Mouse (Mus musculus) cortical plate, adult 2 months (tissue): Measurements from ENCODE around the gene Aig1. TPM values are rescaled to one million over a fixed set of nuclear protein-coding genes. Genes with fewer than 3 reads are reported as not detected.

ENCODE experiments used
- H3K27ac ChIP-seq: fragments of 200-500 bp; 2 replicates; pipeline ENCODE4 v1.5.1; 2012; ENCODE audit warnings: low read length, control low read depth, inconsistent platforms; ENCODE audit not compliant: insufficient read depth
- H3K4me1 ChIP-seq: fragments of 200-500 bp; 2 replicates; pipeline ENCODE4 v1.6.1; 2011; ENCODE audit warnings: low read length; ENCODE audit not compliant: control insufficient read depth, insufficient read depth
- H3K4me3 ChIP-seq: fragments of 200-500 bp; 2 replicates; pipeline ENCODE4 v1.5.1; 2011; ENCODE audit warnings: mild to moderate bottlenecking, low read length, control low read depth; ENCODE audit not compliant: insufficient read depth
- CTCF ChIP-seq: fragments of 200-500 bp; IDR thresholded peaks from 2 replicates; pipeline ENCODE4 v1.5.1; 2011; ENCODE audit warnings: mild to moderate bottlenecking, control low read depth, low read length; ENCODE audit not compliant: insufficient read depth; ENCODE audit errors: extremely low read depth
- POLR2A ChIP-seq: fragments of 200-500 bp; IDR thresholded peaks from 2 replicates; pipeline ENCODE4 v1.6.1; 2011; ENCODE audit warnings: mild to moderate bottlenecking, low read length, control low read depth; ENCODE audit not compliant: insufficient read depth; ENCODE audit errors: extremely low read depth
- polyA plus RNA-seq: library from polyadenylated mRNA; depleted of rRNA; stranded (reverse); fragments of >200 nt; gene quantifications from 2 replicates; pipeline ENCODE4 v1.2.3, GENCODE M21; 2012

Aig1 gene
- polyA plus RNA-seq, 1 experiment, result 69.4 TPM

DNA sequence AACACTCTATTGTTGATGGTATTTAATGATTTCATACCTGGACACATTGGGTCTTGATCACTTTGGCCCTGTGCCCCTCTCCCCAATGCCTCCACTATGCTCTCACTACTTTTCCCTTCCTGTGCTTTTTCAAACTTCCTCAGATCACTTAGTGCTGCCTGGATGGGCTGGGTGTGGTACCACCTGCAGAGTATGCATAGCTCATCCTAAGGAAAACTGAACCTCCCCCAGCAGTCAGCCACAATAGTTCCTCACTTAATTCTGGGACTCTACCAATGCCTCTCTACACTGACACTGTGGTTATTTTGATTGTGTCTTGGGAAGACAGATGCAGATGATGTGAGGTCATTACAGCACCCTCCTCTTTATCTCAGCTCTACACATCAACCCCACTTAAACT is 99.9 kb downstream of the Aig1 start:
- no peak for TF ChIP-seq POLR2A
- TF ChIP-seq CTCF, result no peak
- Histone ChIP-seq H3K27ac (no peak overlapping the region), H3K4me1 (no peaks in the 10 kb centered on the region), H3K4me3 (no peak overlapping the region)

DNA sequence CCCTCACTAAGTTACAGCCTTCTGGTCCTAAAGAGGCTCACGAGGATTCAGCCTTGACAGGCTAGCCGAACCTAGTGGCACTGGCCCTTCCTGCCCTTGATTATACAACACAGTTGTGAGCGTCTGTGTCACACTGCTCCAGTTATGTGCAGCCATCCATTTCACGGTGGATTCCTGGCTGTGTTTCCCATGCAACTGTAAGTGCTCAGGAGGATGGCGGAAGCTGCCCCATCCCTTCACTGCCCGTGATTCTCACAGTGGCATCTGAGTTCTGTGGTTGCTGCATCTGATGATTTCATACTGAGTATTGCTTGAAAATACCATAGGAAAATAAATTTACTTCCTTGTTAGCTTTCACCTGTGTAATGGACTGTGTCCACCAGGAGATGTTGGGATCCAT is 101.7 kb downstream of the Aig1 start:
- Histone ChIP-seq H3K4me1 (no peaks in the 10 kb centered on the region), H3K4me3 (no peak overlapping the region), H3K27ac (no peak overlapping the region)
- no peak for TF ChIP-seq CTCF

DNA sequence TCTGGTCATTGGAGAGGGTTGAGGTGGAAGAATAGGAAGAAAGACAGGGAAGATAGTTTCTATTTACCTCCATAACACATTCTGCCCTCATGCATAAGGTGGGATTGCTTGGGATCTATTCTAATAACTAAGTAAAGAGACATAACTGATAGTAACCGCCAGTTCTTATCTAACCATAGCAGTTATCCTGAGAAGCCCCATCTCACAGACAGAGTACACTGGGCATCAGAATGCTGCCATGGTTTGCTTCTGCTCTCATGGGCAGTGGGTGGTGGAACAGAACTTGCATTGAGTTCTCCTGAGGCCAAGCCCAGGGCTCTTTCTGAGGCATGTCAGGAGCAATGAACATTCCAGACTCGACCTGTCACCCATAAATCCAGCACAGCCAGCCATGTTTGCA is 105.6 kb downstream of the Aig1 start:
- Histone ChIP-seq H3K4me3 (no peak overlapping the region), H3K4me1 (peaks cover 3% of the 10 kb centered on the region; the same call in 1 of the 2 replicates), H3K27ac (no peak overlapping the region)
- TF ChIP-seq CTCF (no peak), POLR2A (no peak)

DNA sequence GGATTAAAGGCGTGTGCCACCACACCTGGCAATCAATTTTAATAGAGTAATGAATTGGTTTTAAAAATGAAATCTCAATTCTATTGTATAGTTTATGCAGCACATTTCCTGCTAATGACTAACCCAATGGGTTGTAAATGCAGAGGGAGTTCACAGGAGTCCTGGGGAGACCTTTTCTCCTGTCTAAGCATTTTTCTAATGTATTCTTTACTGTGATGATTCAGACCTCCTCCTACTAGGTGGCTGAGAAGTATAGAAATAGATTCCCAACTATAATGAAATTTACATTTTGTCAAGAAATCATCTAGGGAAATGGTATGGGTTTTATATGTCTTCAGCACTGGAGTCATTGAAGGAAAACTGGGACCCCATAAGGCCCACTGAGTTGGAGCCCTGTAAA is 114.1 kb downstream of the Aig1 start:
- H3K4me3 ChIP-seq, result no peak overlapping the region
- H3K4me1 ChIP-seq, result peaks cover 7% of the 10 kb centered on the region
- no peak overlapping the region for H3K27ac ChIP-seq
- no peak for TF ChIP-seq CTCF
- no peak for TF ChIP-seq POLR2A

DNA sequence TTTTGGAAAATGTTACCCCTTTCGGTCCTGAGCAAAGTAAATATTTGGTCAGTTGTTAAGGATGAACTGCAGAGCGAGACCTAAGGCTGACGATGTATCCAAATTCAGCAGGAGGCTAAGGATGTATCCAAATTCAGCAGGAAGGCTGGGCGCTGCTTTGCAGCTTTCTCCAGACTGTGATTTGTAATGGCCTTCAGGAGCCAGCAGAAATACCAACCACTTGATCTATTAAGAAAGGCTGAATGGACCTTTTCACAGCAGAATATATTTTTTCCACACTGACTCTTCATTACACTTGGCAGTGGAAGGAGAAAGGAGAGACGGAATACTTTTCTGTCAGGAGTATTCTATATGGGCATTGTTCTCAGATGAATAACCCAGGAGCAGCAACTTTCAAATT is 115.0 kb downstream of the Aig1 start:
- no peak overlapping the region for H3K27ac ChIP-seq
- H3K4me1 ChIP-seq, result peaks cover 6% of the 10 kb centered on the region
- H3K4me3 ChIP-seq, result no peak overlapping the region
- TF ChIP-seq POLR2A (no peak), CTCF (no peak)

DNA sequence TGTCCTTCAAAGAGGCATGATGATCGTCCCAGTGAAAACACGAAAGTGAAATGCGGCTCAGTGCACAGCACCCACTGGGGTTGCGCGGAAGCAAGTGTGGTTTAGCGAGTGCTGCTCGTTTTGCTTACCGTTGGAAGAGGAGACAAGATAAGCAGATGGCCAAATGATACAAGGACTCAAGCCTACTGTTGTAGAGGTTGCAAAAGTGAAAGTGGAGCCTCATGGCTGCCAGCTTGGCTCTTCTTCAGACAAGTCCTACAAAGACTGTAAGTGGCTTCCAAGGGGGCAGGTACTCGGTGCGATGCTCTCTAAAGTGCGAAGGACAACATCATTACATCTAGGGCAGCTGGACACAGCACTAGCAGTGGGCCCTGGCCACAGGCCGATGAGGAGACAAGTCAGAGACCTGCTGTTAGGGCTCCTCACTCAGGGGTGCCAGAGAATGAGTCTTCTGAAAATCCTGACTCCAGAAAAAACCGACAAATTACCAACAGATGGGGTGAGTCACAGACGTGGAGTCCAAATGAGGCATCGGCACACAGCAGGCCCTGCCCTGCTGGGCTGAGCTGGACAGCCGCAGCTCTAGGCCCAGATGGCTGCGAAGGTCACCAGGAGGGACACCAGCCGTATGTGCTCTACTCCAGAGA is 129.2 kb downstream of the Aig1 start:
- no peak overlapping the region for H3K27ac ChIP-seq
- H3K4me1 ChIP-seq, result 0 out of 2 replicates have a peak, but pooled peaks cover 3% of the 10 kb centered on the region
- no peak overlapping the region for H3K4me3 ChIP-seq
- TF ChIP-seq POLR2A (no peak), CTCF (no peak)

DNA sequence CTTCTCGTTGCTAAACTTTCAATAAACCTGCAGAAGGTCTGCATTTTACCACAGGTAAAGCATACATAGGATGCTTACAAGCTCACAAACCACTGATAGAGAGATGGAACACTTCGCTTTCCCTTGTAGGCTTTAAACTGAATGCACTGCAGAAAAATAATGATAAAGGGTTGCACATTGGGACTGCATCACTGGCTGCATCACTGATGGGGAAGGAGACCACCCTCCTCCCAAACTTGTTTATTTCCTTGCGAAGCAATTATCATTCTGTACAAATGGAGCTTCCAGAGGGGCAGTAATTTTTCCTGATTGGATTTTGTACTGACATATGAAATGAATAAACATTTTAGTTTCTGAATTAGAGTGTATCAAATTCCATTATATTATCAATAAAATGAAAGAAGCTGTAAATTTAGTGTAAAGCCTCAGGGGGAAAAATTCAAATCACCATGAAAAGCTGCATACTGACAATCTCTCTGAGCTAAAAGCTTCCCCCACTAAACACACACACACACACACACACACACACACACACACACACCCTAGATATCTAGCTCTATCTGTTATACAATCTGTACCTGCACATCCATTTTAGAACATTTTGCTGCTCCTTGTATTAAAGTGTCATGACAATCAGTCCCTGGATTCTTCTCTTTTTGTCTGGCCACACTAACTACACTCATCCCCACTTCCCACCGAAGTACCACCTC is 138.6 kb downstream of the Aig1 start:
- Histone ChIP-seq H3K4me3 (no peak overlapping the region), H3K27ac (no peak overlapping the region), H3K4me1 (peaks cover 5% of the 10 kb centered on the region)
- no peak for TF ChIP-seq POLR2A
- TF ChIP-seq CTCF, result no peak

DNA sequence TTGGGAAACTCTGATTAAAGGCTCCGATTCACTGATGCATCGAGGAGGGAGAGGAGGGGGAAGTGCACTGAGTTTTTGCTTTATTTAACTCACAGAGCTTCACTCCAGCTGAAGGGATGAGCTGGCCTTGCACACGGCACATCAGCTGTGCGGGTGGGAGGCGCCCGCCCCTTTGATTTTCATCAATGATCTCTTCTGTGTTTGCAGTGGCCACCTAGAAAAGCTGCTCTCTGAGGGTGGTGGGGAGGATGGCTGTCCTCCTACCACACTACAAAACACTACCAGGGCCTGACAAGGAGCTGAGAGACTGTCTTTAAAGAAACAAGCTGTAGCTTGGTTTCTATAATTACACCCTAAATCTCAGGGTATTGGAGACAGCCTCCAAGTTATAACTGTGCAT is 141.1 kb downstream of the Aig1 start:
- Histone ChIP-seq H3K4me1 (peaks cover 5% of the 10 kb centered on the region), H3K27ac (no peak overlapping the region), H3K4me3 (no peak overlapping the region)
- TF ChIP-seq CTCF (no peak), POLR2A (no peak)

DNA sequence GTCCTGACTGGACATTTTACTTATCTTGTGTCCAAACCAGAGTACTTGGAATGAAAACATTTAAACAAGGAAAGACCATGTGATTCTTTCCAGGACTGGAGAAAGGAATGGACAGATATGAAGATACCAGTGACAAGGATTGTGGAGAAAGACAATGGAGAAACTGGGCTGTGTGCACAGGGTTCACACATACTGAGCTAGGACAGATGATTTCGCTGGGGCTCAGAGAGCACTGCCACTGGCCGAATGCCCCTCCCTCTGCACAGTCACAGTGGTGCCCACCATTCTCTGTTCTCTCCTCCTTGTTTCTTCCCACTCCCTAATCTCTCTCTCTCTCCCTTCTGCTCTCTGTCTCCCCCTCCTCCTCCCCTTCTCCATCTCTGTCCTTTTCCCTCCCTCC is 142.6 kb downstream of the Aig1 start:
- TF ChIP-seq CTCF (no peak), POLR2A (no peak)
- H3K27ac ChIP-seq, result no peak overlapping the region
- peaks cover 5% of the 10 kb centered on the region for H3K4me1 ChIP-seq
- H3K4me3 ChIP-seq, result no peak overlapping the region

DNA sequence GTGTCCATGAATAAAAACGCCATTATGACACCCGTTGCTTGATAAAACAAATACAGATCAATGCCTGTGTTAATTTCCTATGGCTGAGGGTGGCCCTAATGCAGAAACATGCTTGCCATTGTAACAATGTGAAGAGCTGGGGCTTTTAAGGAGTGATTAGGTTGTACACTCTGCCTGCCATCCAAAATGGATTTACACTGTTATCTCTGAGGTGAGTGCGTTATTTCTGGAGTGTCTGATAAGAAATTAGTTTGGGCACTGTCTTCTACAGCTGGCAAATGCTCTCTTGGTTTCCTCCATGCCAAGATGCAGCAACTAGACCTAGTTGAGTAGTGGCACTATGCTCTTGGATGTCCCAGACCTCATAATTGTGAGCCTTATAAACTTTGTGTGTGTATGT is 143.5 kb downstream of the Aig1 start:
- Histone ChIP-seq H3K27ac (no peak overlapping the region), H3K4me3 (no peak overlapping the region), H3K4me1 (peaks cover 5% of the 10 kb centered on the region)
- TF ChIP-seq POLR2A, result no peak
- no peak for TF ChIP-seq CTCF

DNA sequence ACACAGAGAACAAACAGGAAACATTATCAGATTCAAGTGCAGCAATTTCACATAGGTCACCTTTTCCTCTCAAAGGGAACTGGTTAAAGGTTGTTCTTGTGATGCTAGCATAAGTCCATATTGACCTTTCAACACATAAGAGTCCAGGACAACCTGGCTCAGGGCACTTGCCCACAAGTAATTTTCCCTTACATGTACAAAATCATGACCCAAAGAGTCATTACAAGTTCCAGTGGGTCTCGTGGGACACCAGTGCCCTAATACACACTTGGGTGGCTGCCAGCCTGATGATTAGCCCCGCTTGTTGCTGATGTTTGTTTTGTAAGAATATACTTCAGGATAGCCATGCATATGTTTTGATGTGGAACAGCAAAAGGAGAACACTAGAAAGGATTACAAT is 152.6 kb downstream of the Aig1 start:
- TF ChIP-seq CTCF (no peak), POLR2A (no peak)
- peaks cover 7% of the 10 kb centered on the region; the same call in 1 of the 2 replicates for H3K4me1 ChIP-seq
- H3K4me3 ChIP-seq, result no peak overlapping the region
- H3K27ac ChIP-seq, result no peak overlapping the region
